Mouse (Mus musculus) hindbrain, embryonic 14.5 days (tissue): ENCODE results near the gene 4930435E12Rik. TPM values are rescaled to one million over a fixed set of nuclear protein-coding genes. Genes with fewer than 3 reads are reported as not detected.
A peak's percentile ranks its signal among the peaks of the same experiment; 100 is the strongest.
"Not testable (repeated sequence)": the region's sequence is repeated elsewhere in the genome, so short reads cannot be mapped to it uniquely, and the experiment has no call there.

Experiments used
- ATAC-seq: fragments of 200-750 bp; cut with Nextera tagmentation; 2 replicates; pipeline ENCODE4 v1.8.0; 2017; ENCODE audit warnings: moderate number of reproducible peaks, mild to moderate bottlenecking, moderate TSS enrichment, moderate library complexity; ENCODE audit not compliant: low FRiP score
- DNase-seq: peaks from one replicate; pipeline ENCODE4 v3.0.0-alpha.2; 2015; ENCODE audit warnings: low spot score
- H3K27ac ChIP-seq: fragments of 300-500 bp; sonication (generic); 2 replicates; pipeline ENCODE4 v1.5.1; 2014; ENCODE audit warnings: mild to moderate bottlenecking, moderate library complexity
- H3K27me3 ChIP-seq: fragments of 300-500 bp; sonication (generic); 2 replicates; pipeline ENCODE4 v1.6.1; 2014; ENCODE audit warnings: mild to moderate bottlenecking, low read length, mixed read lengths; ENCODE audit not compliant: control insufficient read depth, insufficient read depth
- H3K36me3 ChIP-seq: fragments of 300-500 bp; sonication (generic); replicated peaks from 2 replicates; pipeline ENCODE4 v1.6.1; 2014; ENCODE audit not compliant: control insufficient read depth, insufficient read depth
- H3K4me1 ChIP-seq: fragments of 300-500 bp; sonication (generic); replicated peaks from 2 replicates; pipeline ENCODE4 v1.6.1; 2014; ENCODE audit warnings: antibody characterized with exemption, low read length, mixed read lengths; ENCODE audit not compliant: control insufficient read depth, insufficient read depth
- H3K4me2 ChIP-seq: fragments of 300-500 bp; sonication (generic); replicated peaks from 2 replicates; pipeline ENCODE4 v1.6.1; 2014; ENCODE audit warnings: mild to moderate bottlenecking, moderate library complexity
- H3K4me3 ChIP-seq: fragments of 300-500 bp; sonication (generic); replicated peaks from 2 replicates; pipeline ENCODE4 v1.5.1; 2014; ENCODE audit warnings: mild to moderate bottlenecking, low read length
- H3K9ac ChIP-seq: fragments of 300-500 bp; sonication (generic); 2 replicates; pipeline ENCODE4 v1.6.1; 2014
- H3K9me3 ChIP-seq: fragments of 300-500 bp; sonication (generic); 2 replicates; pipeline ENCODE4 v1.6.1; 2016; ENCODE audit warnings: low read length; ENCODE audit not compliant: control insufficient read depth
- WGBS: fragments of 180-500 bp; shearing (Covaris S2); extraction: QIAGEN DNeasy Blood & Tissue Kit; methylation state at CpG from one replicate; pipeline ENCODE4 v1.1.7; 2014; 5-methylcytosine and 5-hydroxymethylcytosine counted together
- polyA plus RNA-seq: library from polyadenylated mRNA; unstranded; fragments of >200 nt; fragmentation: Nextera tagmentation; extraction: Ambion mirVana; gene quantifications from 2 replicates; pipeline ENCODE4 v1.2.1, GENCODE M21; 2014

4930435E12Rik gene
- not detected in 2 replicates for polyA plus RNA-seq

- WGBS, result 91% methylated on average over 3 of the region's 3 CpGs
- no peak within 1 kb of the TSS for H3K27ac ChIP-seq
- H3K9ac ChIP-seq, result no peak within 1 kb of the TSS
- ATAC-seq (no peak), DNase-seq (no peak)
- H3K27me3 ChIP-seq, result no peaks in the 10 kb centered on the region
- no peaks in the 10 kb centered on the region for H3K9me3 ChIP-seq
- H3K4me1 ChIP-seq, result no peaks in the 10 kb centered on the region
- H3K4me3 ChIP-seq, result no peak within 1 kb of the TSS
- no peak within 1 kb of the TSS for H3K4me2 ChIP-seq
- H3K36me3 ChIP-seq, result no peaks in the 10 kb centered on the region
These were observed at the start of gene 4930435E12Rik for GRCm38 (mm10) chr16:38828649-38829048. Gene 4930435E12Rik (minus strand): TSS chr16:38828749.

- Histone ChIP-seq H3K4me2 (no peak overlapping the region), H3K4me3 (no peak overlapping the region), H3K36me3 (no peaks in the 10 kb centered on the region), H3K27me3 (no peaks in the 10 kb centered on the region), H3K27ac (no peak overlapping the region), H3K9me3 (no peaks in the 10 kb centered on the region), H3K9ac (no peak overlapping the region), H3K4me1 (no peaks in the 10 kb centered on the region)
- ATAC-seq, result no peak
- no peak for DNase-seq
- WGBS, result 47% methylated on average over 4 of the region's 4 CpGs
These were observed 45.9 kb upstream of the 4930435E12Rik start for GRCm38 (mm10) chr16:38874481-38874880.

- no peaks in the 10 kb centered on the region for H3K36me3 ChIP-seq
- H3K4me2 ChIP-seq, result no peak overlapping the region
- no peaks in the 10 kb centered on the region for H3K4me1 ChIP-seq
- no peaks in the 10 kb centered on the region for H3K9me3 ChIP-seq
- H3K9ac ChIP-seq, result no peak overlapping the region
- H3K27ac ChIP-seq, result no peak overlapping the region
- no peak overlapping the region for H3K4me3 ChIP-seq
- DNase-seq (no peak), ATAC-seq (no peak)
- no peaks in the 10 kb centered on the region for H3K27me3 ChIP-seq
- WGBS, result 88% methylated on average over 4 of the region's 4 CpGs
These were observed 44.7 kb upstream of the 4930435E12Rik start for GRCm38 (mm10) chr16:38873231-38873630.

GRCm38 (mm10) chr16:38864358-38864757 lies 35.8 kb upstream of the 4930435E12Rik start:
- H3K4me2 ChIP-seq, result no peak overlapping the region
- 92% methylated on average over 5 of the region's 5 CpGs for WGBS

GRCm38 (mm10) chr16:38860548-38860947 lies 32.0 kb upstream of the 4930435E12Rik start:
- H3K9me3 ChIP-seq, result no peaks in the 10 kb centered on the region
- no peaks in the 10 kb centered on the region for H3K36me3 ChIP-seq
- H3K4me2 ChIP-seq, result no peak overlapping the region
- WGBS, result 47% methylated on average over 6 of the region's 6 CpGs
- no peaks in the 10 kb centered on the region for H3K4me1 ChIP-seq
- no peaks in the 10 kb centered on the region for H3K27me3 ChIP-seq
- DNase-seq (no peak), ATAC-seq (no peak)
- H3K27ac ChIP-seq, result no peak overlapping the region
- H3K9ac ChIP-seq, result no peak overlapping the region
- no peak overlapping the region for H3K4me3 ChIP-seq

More at GRCm38 (mm10) chr16:38864358-38864757, 35.8 kb upstream of the 4930435E12Rik start:
- DNase-seq (no peak), ATAC-seq (no peak)
- no peak overlapping the region for H3K9ac ChIP-seq
- H3K36me3 ChIP-seq, result no peaks in the 10 kb centered on the region
- H3K9me3 ChIP-seq, result no peaks in the 10 kb centered on the region
- H3K27me3 ChIP-seq, result no peaks in the 10 kb centered on the region
- H3K27ac ChIP-seq, result no peak overlapping the region
- H3K4me1 ChIP-seq, result no peaks in the 10 kb centered on the region
- no peak overlapping the region for H3K4me3 ChIP-seq

- H3K4me3 ChIP-seq, result no peak overlapping the region
- H3K27me3 ChIP-seq, result no peaks in the 10 kb centered on the region
- ATAC-seq (no peak), DNase-seq (peak; percentile 84)
- H3K4me2 ChIP-seq, result 0 out of 2 replicates have a peak overlapping the region, but pooled peaks have one; percentile 27
- 35% methylated on average over 8 of the region's 8 CpGs for WGBS
- no peaks in the 10 kb centered on the region for H3K36me3 ChIP-seq
- no peak overlapping the region for H3K27ac ChIP-seq
- no peaks in the 10 kb centered on the region for H3K9me3 ChIP-seq
- H3K4me1 ChIP-seq, result no peaks in the 10 kb centered on the region
- no peak overlapping the region for H3K9ac ChIP-seq
These were observed 29.7 kb upstream of the 4930435E12Rik start for GRCm38 (mm10) chr16:38858120-38858749.

GRCm38 (mm10) chr16:38812521-38812920 lies 16.0 kb downstream of the 4930435E12Rik start:
- Histone ChIP-seq H3K36me3 (no peaks in the 10 kb centered on the region), H3K9ac (no peak overlapping the region), H3K27ac (no peak overlapping the region), H3K4me3 (no peak overlapping the region), H3K27me3 (no peaks in the 10 kb centered on the region), H3K9me3 (0 out of 2 replicates have a peak, but pooled peaks cover 5% of the 10 kb centered on the region), H3K4me2 (no peak overlapping the region), H3K4me1 (0 out of 2 replicates have a peak, but pooled peaks cover 9% of the 10 kb centered on the region)
- DNase-seq, result peak; percentile 70
- 29% methylated on average over 8 of the region's 8 CpGs for WGBS
- no peak for ATAC-seq

- Histone ChIP-seq H3K4me1 (no peaks in the 10 kb centered on the region), H3K36me3 (no peaks in the 10 kb centered on the region), H3K27me3 (no peaks in the 10 kb centered on the region), H3K27ac (no peak overlapping the region), H3K4me2 (no peak overlapping the region), H3K4me3 (no peak overlapping the region), H3K9me3 (0 out of 2 replicates have a peak, but pooled peaks cover 5% of the 10 kb centered on the region), H3K9ac (no peak overlapping the region)
- DNase-seq, result no peak
- ATAC-seq, result no peak
- 88% methylated on average over 5 of the region's 5 CpGs for WGBS
These were observed 18.4 kb downstream of the 4930435E12Rik start for GRCm38 (mm10) chr16:38810196-38810595.

- not testable (repeated sequence) for ATAC-seq, H3K4me2 ChIP-seq, H3K27ac ChIP-seq, H3K27me3 ChIP-seq, H3K4me1 ChIP-seq, H3K9me3 ChIP-seq, H3K36me3 ChIP-seq, H3K4me3 ChIP-seq, DNase-seq, H3K9ac ChIP-seq
- 85% methylated on average over 5 of the region's 5 CpGs for WGBS
These were observed 20.8 kb downstream of the 4930435E12Rik start for GRCm38 (mm10) chr16:38807796-38808195.
